Mouse (Mus musculus) cerebellum, adult 11-12 months (tissue): Measurements from ENCODE around the gene Kif14.

Source experiments
- DNase-seq: peaks from one replicate; pipeline ENCODE4 v3.0.0; 2022

Gene Kif14

DNA sequence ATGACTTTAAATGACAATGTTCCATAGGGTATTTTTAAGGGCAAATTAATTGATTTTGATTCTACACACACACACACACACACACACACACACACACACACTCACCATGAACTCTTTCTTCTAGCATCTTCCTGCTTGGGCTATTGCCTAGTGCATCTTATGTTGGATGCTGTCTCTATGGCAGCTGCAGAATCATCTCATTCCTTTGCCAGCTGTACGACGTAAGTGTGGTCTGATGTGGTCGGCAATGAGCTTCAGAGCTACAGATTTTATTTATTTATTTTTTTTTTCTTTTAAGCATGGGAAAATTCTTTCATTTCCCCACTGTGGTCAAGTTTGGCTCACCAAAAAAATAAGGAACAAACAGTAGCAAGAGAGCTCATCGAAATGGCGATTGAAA is 92.6 kb downstream of the Kif14 start:
- DNase-seq = no peak

- no peak for DNase-seq
Observed at GRCm38 (mm10) chr1:136559284-136559683, 93.1 kb downstream of the Kif14 start.

DNA sequence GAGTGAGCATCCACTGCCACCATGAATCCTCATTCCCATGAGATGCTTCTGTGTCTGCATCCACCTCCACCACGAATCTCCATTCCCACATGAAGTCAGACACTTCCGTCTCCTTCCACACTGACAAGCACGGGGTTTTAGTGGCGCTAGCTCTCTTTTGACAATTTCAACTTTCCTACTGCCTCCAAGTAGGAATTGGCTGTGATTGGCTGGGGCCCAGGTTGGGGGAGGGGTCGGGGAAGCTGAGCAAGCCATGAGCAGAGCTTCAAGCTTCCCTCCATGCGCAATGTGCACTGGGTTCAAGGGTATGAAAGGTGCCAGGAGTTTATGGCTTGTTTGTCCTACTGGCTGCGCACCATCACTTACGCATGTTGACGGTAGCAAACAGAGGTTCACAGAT is 93.6 kb downstream of the Kif14 start:
- DNase-seq = no peak

- DNase-seq = no peak
Observed at GRCm38 (mm10) chr1:136561823-136562222, 95.7 kb downstream of the Kif14 start.

DNA sequence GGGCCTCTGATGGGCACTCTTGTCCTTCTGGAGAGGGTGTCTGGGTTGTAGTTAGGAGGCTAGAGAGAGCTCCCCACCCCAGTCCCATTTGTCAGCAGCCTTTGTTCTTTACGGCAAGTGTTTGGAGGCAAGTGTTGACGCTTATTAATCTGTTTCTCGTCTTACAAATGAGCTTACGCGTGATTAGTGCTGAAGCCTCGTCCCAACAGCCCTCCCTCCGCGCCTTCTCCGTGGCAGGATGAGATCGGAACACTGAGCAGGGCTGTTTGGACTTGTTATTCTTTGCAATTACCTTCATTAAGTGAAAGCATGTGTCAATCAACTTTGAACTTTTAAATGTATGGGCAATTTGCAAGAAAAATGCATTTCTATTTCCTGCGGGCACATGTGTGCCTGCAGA is 97.0 kb downstream of the Kif14 start:
- DNase-seq = no peak

DNA sequence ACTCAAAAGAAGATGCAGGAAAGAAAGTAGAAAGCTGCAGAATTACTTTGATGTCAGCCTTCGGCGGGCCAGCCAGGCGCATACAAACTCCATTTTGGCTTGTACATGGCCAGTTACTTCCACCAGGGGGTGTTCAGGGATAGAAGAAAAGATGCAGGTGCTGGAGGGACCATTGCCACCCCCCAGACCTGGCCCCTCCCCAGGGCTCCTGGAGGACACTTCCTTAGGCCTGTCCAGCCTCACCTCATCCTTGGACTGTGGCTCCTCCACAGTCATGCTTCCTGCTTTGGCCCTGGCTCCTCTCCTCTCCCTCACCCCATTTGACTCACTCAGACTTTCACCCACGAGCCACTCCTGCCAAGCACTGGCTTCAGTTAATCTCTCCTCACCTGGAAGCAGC is 98.8 kb downstream of the Kif14 start:
- no peak for DNase-seq

DNA sequence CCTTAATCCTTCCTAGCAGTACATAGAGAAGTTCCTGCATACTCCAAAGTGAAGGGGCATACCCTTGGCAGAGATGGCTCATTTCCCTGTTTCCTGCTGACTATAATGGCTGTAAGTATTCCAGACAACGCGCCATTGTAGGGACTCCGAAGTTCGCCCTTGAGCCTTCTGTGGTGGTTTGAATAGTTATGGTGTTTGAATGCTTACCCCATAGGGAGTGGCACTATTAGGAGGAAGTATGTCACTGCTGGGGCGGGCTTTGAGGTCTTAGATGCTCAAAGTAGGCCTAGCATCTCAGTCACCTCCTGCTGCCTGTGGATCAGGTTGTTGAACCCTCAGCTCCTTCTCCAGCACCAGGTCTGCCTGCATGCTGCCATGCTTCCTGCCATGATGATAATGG is 100.2 kb downstream of the Kif14 start:
- no peak for DNase-seq

- no peak for DNase-seq
Observed at GRCm38 (mm10) chr1:136567641-136568040, 101.5 kb downstream of the Kif14 start.

DNA sequence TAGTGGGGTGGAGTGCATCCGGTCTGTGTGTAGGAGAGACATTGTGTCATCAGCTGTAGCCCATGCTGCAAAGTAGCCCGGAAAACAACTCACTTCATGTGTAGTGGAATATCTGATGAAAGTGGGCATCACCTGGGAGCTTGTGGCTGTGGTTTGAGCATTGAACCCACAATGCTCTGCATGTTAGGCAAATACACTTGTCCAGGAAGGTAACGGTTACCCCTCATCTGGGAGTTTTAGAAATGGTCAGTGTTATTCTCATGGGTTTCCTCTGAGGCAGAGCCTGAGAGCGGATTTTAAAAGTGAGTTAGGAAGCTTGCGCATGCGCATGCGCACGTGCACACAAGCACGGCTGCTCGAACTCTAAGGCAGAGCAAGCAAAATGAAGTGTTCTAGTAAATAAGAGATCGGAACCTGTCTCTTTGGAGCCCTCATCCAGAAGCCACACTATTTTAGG is 102.6 kb downstream of the Kif14 start:
- no peak for DNase-seq

- DNase-seq = no peak
Observed at GRCm38 (mm10) chr1:136569206-136569605, 103.1 kb downstream of the Kif14 start.

GRCm38 (mm10) chr1:136569626-136570297 is 103.6 kb downstream of the Kif14 start:
- DNase-seq = no peak

GRCm38 (mm10) chr1:136570298-136570653 is 104.1 kb downstream of the Kif14 start:
- DNase-seq = no peak

GRCm38 (mm10) chr1:136570976-136571375 is 104.8 kb downstream of the Kif14 start:
- DNase-seq = no peak

GRCm38 (mm10) chr1:136571530-136571929 is 105.4 kb downstream of the Kif14 start:
- no peak for DNase-seq

GRCm38 (mm10) chr1:136577890-136578663 is 111.9 kb downstream of the Kif14 start:
- no peak for DNase-seq

GRCm38 (mm10) chr1:136579360-136579759 is 113.2 kb downstream of the Kif14 start:
- no peak for DNase-seq

DNA sequence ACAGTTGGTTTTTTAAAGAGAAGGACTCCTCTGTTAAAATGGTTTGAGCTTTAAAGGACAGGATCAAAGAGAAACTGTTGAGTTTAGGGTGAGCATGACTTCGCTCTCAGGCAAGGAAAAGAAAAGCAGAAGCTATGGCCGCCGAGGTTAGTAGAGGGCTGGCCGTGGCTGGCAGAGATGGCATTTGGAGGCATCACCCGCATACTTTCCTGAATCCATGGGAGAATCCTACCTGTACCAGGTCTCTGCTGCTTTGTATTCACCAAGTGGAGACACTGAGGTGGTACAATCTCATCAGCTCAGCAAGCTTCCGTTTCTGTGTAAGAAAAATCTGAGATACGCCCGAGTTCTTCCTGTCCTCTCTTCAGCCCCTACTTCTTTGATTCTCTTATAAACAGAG is 114.1 kb downstream of the Kif14 start:
- DNase-seq = no peak
